Mouse (Mus musculus) adrenal gland, adult 8-10 months (tissue): ENCODE measurements at regions not wholly inside any gene's neighbourhood (a gene's known extent, or its start where the extent isn't known, plus 50 kb on each side); places are given as distances from the start of the nearest gene placed in this dataset.
A peak's percentile ranks its signal among the peaks of the same experiment; 100 is the strongest.

Experiments
- DNase-seq: peaks from one replicate; pipeline ENCODE4 v3.0.0; 2022

DNA sequence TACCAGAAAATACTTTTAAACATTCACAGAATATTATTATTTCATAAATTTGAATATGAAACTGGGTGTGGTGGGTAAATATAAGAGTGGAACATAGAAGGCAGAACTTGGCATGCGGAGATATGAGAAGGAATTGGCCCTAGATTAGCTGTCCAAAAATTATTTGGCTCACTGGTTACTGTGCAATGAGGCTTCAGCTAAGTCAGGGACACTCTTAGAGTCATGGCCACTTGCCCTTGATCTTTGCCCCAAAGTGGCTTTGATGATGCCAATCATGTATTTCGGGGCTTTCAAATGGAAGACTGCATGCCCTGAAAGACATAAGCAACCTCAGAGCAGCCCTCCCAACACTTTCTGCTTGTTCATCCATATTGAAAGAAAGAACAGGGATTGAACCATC, 76.9 kb downstream of the Pxdc1 start:
- DNase-seq: peak; percentile 4

GRCm38 (mm10) chr13:34575997-34576314, 77.3 kb downstream of the Pxdc1 start:
- DNase-seq: no peak

- no peak for DNase-seq
Measured at GRCm38 (mm10) chr13:34575179-34575996, 77.9 kb downstream of the Pxdc1 start.

DNA sequence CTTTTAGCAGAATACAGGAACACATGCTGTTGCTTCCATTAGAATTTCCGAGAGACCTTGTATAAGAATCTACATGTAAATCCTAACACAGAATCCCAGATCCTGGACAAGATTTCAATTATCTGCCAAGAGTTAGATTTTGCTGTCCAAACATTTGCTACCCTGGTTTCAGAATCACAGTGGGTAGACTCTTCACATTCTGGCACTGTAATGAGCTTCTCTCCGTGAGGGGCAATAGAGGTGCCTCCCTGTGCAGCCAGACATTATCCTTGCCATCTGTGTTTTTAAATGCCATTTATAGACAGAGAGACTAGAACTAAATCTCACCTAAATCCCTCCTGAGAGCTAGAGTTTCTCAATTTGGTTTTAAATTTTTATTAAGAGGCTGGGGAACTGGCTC, 84.0 kb downstream of the Pxdc1 start:
- no peak for DNase-seq

DNA sequence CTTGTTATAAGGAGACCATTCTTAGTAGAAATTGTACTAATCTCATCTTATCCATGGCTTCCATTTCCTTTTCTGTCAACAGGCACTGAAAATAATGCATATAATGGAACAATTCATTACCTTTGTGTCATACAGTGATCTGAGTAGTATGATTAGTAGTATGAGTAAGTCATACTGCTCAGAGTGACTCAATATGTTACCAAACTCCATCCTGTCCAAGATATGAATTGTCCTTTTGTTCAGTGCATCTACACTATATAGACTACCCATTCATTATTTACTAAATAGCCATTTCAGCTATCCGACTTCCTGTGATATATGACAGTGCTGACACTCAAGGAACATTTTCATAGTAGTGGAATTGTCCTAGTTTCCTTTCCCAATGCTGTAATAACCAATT, 86.6 kb downstream of the Pxdc1 start:
- no peak for DNase-seq

DNA sequence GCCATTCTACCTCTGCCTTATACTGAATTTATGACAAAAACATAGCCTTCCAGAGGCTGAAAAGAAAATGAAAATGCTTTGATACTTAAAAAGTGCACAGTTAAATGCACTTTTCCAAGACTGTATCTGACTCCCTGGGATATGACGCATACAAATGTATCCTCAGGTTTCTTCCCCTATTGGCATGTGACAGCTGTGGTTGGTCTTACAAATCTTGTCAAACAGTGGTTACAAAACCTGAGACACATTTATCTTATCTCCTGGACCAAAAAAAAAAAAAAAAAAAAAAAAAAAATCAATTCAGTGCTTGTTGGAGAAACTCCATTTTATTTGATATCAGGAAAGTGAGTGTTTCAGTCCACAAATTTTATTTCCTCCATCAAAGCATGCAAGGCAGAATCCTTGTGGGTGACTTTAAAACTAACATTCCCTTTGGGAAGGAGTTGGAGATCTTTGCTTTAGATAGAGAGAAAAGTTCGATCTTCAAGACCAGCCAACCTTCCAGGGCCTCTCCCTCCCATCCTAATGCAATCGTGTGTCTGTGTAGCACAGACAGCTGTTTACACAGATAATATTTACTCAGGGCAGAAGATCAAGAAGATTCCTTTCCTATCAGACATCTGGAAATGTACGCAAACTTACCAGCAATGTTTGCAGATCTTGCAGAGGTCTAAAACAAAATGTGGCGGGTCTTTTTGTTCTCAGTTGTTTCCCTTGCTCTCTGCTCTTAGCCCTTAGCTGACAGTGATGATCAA, 103.0 kb downstream of the Pxdc1 start:
- no peak for DNase-seq

- no peak for DNase-seq
Measured at GRCm38 (mm10) chr13:34540646-34541045, 112.6 kb downstream of the Pxdc1 start.

DNA sequence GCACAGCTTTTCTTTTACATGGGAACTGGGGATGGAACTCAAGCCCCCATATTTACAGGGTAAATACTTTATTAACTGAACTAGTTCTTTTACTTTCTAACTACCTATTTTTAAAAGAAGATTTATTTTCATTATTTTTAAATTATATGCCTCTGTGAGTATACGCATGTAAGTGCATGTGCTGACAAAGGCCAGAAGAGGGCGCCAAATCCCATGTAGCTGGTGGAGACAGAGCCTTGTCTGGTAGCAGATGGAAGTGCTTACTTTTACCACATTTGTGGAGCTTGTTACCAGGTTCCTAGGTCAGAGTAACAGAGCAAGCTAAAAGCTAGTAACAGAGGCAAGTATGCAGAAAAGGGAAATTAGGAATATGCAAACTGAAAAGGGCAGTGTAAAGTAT, 119.4 kb downstream of the Pxdc1 start:
- no peak for DNase-seq

DNA sequence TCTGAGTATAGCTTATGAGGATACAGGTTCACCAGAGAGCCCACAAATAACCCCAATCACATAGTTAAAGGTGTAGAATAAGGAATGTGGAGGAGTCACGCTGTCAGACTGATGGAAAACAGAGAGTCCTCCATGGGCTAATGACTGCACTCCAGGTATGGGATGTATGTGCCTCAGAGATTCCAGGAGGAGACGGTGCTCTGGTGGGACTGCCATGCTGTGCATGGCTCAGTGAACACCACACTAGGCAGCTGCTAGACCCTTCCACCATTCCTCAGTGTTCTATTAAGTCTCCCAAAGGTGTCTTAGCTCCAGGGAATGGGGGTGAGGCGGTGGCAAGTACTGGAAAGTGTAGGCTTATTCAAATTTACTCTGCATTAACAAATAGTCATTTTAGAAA, 142.0 kb downstream of the Pxdc1 start:
- no peak for DNase-seq

- DNase-seq: no peak
Measured at GRCm38 (mm10) chr13:34507224-34507623, 146.1 kb downstream of the Pxdc1 start.

- no peak for DNase-seq
Measured at GRCm38 (mm10) chr13:34505861-34506260, 147.4 kb downstream of the Pxdc1 start.

DNA sequence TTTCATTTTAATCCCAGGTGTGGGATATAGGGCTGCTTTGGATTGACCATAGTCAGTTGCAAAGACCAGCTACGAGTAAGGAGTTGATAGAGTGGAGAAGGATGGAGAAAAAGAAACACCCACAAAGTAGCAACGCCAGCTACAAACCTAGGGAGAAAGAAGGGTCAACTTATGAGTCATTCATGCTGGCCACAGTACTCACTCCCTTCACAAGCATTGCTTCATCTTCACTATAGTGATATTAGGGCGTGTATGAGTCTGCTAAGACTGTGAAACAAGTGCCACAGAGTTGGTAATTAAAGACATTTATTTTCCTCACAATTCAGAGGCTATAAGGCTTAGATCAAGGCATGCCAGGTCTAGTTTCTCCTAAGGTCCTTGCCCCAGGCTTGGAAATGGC, 148.4 kb downstream of the Pxdc1 start:
- no peak for DNase-seq

DNA sequence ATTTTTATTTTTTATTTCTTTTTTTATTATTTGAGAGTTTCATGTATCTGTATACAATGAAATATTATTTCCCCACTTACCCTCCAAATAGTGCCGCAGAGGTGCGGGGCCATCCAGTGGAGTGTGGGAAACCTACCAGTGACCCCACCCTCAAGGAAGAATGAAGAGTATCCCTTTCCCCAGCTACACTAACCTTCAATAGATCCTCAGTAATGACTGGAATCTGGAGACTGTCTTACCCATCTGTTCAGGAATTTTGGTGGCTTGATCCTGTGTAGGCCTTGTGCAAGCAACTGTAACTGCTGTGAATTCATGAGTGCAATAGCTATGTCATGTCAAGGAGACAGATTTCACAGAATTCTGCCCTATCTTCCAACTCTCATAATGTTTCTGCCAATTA, 153.9 kb upstream of the Slc22a23 start:
- DNase-seq: no peak

- DNase-seq: no peak
Measured at GRCm38 (mm10) chr13:34497667-34498066, 152.7 kb upstream of the Slc22a23 start.

DNA sequence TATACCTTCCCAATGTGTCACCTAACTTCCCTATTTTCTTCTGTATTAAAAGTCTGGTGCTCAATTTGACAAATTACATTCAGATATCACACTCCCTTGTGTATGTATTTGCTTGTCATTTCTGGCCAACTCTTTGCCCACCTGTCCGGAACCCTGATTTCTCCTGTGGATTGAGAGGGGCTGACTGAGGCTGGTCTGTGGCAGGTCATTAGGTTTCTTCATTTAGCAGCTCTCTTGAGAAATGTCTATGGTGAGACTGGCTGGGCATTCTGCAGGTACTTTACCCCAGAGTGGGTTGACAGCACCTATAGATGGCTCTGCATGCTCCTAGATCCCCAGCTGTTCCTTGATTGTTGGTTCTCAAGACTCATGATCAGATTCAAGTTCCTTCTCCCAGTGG, 139.8 kb upstream of the Slc22a23 start:
- no peak for DNase-seq

- DNase-seq: no peak
Measured at GRCm38 (mm10) chr13:34481461-34481860, 136.5 kb upstream of the Slc22a23 start.

DNA sequence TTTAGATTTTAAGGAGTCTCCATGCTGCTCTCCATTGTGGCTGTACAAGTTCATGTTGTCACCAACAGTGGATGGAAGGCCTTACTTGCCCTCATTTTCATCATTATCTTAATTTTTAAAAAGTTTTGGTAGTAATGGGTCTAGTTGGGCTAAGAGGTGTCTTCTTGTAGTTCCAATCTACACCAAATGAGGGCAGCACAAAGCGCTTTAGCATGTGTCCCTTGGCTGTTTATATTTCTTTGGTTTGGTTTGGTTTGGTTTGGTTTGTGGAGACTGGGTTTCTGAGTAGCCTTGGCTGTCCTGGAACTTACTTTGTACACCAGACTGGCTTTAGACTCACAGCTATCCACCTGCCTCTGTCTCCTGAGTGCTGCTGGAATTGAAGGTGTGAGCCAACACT, 125.4 kb upstream of the Slc22a23 start:
- DNase-seq: no peak

GRCm38 (mm10) chr13:34469568-34469967, 124.6 kb upstream of the Slc22a23 start:
- no peak for DNase-seq

DNA sequence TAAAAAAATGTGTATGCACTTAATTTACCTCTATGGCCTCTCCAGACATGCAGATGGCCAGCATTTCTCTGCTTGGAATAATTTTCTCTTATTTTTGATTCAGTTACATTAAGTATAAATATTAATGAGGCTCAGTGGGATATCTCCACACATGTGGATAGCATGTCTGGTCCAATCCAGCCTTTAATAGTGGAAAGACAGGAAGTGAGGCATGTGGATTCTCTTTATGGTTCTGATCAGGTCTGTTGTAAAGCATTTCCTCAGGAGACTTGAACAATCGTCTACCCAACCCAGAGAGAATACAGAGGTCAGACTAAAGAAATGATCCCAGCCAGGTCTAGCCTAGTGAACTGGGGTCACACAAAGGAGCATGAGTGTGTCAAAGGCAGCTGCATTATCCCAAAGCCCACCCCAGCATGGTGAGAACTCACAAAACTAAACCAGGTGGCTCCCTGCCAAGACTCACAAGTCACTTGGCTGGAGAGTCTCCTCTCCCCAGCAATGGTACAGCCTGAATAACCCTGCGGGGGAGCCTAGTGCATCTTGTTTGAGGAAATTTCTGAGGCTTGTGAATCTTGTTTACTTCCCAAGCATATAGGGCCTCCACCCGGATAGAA, 123.3 kb upstream of the Slc22a23 start:
- no peak for DNase-seq

GRCm38 (mm10) chr13:34465862-34466430, 121.0 kb upstream of the Slc22a23 start:
- DNase-seq: no peak

- no peak for DNase-seq
Measured at GRCm38 (mm10) chr13:34465456-34465855, 120.5 kb upstream of the Slc22a23 start.

DNA sequence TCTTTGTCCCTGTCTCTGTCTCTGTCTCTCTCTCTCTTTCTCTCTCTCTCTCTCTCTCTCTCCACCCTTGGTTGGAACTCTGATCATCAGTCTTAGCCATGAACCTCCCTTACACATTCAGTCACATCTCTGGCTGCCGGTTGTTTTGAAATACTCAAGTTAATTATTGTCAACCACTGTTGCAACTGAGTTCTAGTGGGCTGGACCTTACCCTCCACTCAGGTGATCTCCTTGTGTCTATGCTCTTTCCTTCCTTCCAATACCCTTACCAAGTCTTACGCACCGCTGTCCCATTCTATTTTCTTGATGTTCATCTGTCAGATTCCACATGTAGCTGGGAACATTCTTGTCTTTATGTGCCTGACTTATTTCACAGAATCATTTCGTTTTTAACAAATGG, 119.2 kb upstream of the Slc22a23 start:
- DNase-seq: no peak

DNA sequence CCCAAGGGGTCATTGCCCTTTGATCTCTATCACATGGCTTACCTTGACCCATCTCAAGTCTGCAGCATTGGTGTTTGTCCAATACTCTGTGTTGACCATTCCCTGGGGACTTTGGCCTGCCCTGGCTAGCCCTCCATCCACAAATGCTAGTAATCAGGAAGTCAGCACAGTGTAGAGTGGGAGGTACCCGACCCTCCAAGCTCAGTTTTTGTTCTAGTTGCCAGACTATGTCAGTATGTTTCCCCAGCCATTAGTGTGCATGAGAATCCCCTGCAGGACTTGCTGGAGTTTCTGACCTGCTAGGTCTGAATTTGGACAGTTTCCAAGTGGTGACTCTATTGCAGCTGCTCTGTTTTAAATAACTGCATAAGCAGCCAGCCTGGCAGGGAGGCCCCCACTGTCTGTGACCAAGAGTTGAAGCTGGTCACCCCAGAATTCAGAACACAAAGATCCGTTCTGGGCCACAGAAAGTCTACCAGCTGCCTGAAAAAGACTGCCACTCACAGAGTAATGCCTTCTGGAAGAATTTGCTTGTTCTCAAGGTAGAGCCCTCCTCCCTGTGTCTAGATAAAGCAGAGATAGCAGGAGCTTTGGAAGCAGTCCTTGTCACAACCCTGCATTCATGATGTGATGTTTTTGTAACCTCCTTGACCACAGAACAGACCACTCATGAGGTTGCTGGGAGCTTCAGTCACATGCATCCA, 118.0 kb upstream of the Slc22a23 start:
- DNase-seq: no peak
